Mouse (Mus musculus) liver, adult 2 months (tissue): ENCODE results near the gene Paqr4. TPM values are rescaled to one million over a fixed set of nuclear protein-coding genes. Genes with fewer than 3 reads are reported as not detected.
A peak's percentile ranks its signal among the peaks of the same experiment; 100 is the strongest.

ENCODE experiments used
- DNase-seq: peaks from one replicate; pipeline ENCODE4 v3.0.0-alpha.2; 2011; ENCODE audit warnings: low read depth, low spot score; ENCODE audit errors: extremely low read depth
- H3K27ac ChIP-seq: fragments of 200-500 bp; replicated peaks from 2 replicates; pipeline ENCODE4 v1.5.1; 2012; ENCODE audit warnings: low read depth, mild to moderate bottlenecking, control low read depth, inconsistent platforms, low read length; ENCODE audit not compliant: insufficient read depth
- H3K27me3 ChIP-seq: fragments of 200-500 bp; 2 replicates; pipeline ENCODE4 v1.6.1; 2012; ENCODE audit warnings: mild to moderate bottlenecking, moderate library complexity, low read length, inconsistent platforms; ENCODE audit not compliant: control insufficient read depth, insufficient read depth
- H3K36me3 ChIP-seq: fragments of 200-500 bp; 2 replicates; pipeline ENCODE4 v1.6.1; 2012; ENCODE audit warnings: low read length, inconsistent platforms; ENCODE audit not compliant: control insufficient read depth, insufficient read depth
- H3K4me1 ChIP-seq: fragments of 200-500 bp; 2 replicates; pipeline ENCODE4 v1.6.1; 2011; ENCODE audit warnings: low read length; ENCODE audit not compliant: control insufficient read depth, insufficient read depth
- H3K4me3 ChIP-seq: fragments of 200-500 bp; 2 replicates; pipeline ENCODE4 v1.5.1; 2011; ENCODE audit warnings: low read depth, mild to moderate bottlenecking, control low read depth, low read length, moderate library complexity; ENCODE audit not compliant: insufficient read depth
- H3K79me2 ChIP-seq: fragments of 200-500 bp; 2 replicates; pipeline ENCODE4 v1.6.1; 2012; ENCODE audit warnings: inconsistent platforms, mild to moderate bottlenecking, low read length, moderate library complexity; ENCODE audit not compliant: control insufficient read depth, insufficient read depth
- H3K9ac ChIP-seq: fragments of 200-500 bp; 2 replicates; pipeline ENCODE4 v1.6.1; 2012; ENCODE audit warnings: low read depth, mild to moderate bottlenecking, control low read depth, inconsistent platforms, low read length
- CTCF ChIP-seq: fragments of 200-500 bp; IDR thresholded peaks from 2 replicates; pipeline ENCODE4 v1.5.1; 2011; ENCODE audit warnings: low read depth, low read length, control low read depth
- POLR2A ChIP-seq: fragments of 200-500 bp; IDR thresholded peaks from 2 replicates; pipeline ENCODE4 v1.6.1; 2011; ENCODE audit warnings: low read length, control low read depth; ENCODE audit not compliant: insufficient read depth; ENCODE audit errors: extremely low read depth
- WGBS: fragments of 180-500 bp; shearing (Covaris S2); methylation state at CpG from one replicate; pipeline ENCODE4 v1.1.7; 2018; 5-methylcytosine and 5-hydroxymethylcytosine counted together
- polyA plus RNA-seq: library from polyadenylated mRNA; depleted of rRNA; stranded (reverse); fragments of >200 nt; gene quantifications from 2 replicates; pipeline ENCODE4 v1.2.3, GENCODE M21; 2012
- total RNA-seq: library from RNA; depleted of rRNA; stranded (reverse); fragments of >200 nt; gene quantifications from 2 replicates; pipeline ENCODE4 v1.2.3, GENCODE M21; 2014

The Paqr4 gene
- total and polyA plus RNA-seq, 2 experiments, result 1.6 to 3.7 TPM

DNA sequence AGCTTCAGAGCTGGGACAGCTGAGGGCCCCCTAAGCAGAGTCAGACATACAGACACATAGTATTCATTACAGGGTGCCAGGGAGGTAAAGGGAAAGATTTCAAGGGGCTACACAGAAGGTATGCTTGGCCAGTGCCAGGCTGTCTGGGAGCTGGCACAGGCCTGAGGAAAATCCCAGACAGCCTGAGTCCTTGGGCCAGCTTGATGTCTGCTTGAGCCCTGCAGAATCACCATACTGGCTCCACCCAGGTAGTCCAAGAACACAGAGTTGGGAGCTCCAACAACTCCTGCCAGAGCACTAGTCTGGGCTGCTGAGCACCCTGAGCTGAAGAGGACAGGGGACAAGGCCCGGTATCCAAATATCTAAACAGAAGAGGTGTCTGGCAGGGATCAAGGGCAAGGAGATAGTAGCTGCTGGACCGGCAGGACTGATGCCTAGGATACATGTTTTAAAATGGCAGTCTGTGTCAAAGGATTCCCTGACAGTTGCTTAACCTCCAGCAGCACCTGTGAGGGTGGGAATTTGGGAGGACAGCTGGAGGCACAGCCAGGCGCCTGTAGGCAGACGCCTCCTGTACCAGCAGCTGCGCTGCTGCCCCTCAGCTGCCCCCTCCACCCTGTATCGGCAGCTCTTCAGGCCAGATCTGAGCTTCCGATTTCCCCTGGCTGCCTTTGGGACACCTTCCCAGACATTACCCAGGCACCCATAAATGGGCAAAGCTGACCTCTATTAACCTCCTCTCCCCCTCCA, 18.1 kb downstream of the Paqr4 start, which contains the start of gene 1520401A03Rik:
Gene 1520401A03Rik (minus strand): TSS at position 408 of the 750 bp plus-strand sequence.
- H3K27me3 ChIP-seq, result no peaks in the 10 kb centered on the region
- no peak within 1 kb of the TSS for H3K4me3 ChIP-seq
- DNase-seq, result no peak
- H3K9ac ChIP-seq, result no peak within 1 kb of the TSS
- TF ChIP-seq POLR2A (no peak), CTCF (no peak)
- 0 out of 2 replicates have a peak, but pooled peaks cover 3% of the 10 kb centered on the region for H3K4me1 ChIP-seq
- no peaks in the 10 kb centered on the region for H3K79me2 ChIP-seq
- no peak within 1 kb of the TSS for H3K27ac ChIP-seq
- H3K36me3 ChIP-seq, result no peaks in the 10 kb centered on the region
- WGBS, result 83% methylated on average over 7 of the region's 7 CpGs

DNA sequence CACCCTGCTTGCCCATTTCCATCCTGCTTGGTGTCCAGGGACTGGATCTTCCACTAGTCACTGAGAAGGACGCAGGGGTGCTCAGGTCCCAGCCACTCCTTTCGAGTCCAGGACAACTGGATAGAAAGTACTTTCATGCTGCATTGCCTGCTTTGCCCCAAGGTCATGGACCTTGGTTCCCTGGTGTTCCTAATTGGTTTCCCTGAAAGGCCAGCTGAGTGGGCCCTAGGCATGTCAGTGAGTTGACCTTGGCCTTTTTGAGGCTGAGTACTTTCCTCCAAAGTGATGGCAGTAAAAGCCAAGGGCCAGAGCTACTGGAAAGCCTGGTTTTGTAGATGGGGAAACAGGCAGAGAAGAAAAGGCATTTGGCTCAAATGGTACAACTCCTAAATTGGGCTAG, 18.8 kb downstream of the Paqr4 start:
- H3K4me3 ChIP-seq, result no peak overlapping the region
- 66% methylated on average over 2 of the region's 2 CpGs for WGBS
- 0 out of 2 replicates have a peak, but pooled peaks cover 3% of the 10 kb centered on the region for H3K4me1 ChIP-seq
- no peak overlapping the region for H3K9ac ChIP-seq
- H3K36me3 ChIP-seq, result no peaks in the 10 kb centered on the region
- no peak overlapping the region for H3K27ac ChIP-seq
- no peaks in the 10 kb centered on the region for H3K79me2 ChIP-seq
- no peak for DNase-seq
- H3K27me3 ChIP-seq, result no peaks in the 10 kb centered on the region
- TF ChIP-seq CTCF (no peak), POLR2A (no peak)

DNA sequence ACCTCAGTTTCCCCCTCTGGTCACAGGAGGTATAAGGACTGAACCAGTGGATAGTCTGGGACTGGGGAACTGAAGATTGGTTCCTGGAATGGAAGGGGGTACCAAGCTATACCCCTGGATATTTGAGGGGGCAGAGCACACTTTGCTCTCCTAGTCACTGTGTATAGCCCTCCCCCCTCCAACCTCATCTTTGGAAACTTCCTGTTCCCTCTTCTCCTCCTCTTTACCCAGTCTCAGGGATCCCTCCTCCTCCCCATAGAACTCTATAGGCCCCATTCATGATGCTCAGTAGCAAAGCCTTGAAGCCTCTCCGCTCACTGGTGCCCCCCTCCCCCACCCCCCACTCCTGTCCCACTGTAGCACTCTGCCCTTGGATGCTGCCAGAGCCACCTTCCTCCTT, 21.2 kb downstream of the Paqr4 start:
- H3K4me3 ChIP-seq, result no peak overlapping the region
- WGBS, result 75% methylated on average over 1 of the region's 1 CpGs
- no peaks in the 10 kb centered on the region for H3K79me2 ChIP-seq
- no peak overlapping the region for H3K9ac ChIP-seq
- H3K36me3 ChIP-seq, result no peaks in the 10 kb centered on the region
- H3K27me3 ChIP-seq, result no peaks in the 10 kb centered on the region
- no peak overlapping the region for H3K27ac ChIP-seq
- DNase-seq, result no peak
- H3K4me1 ChIP-seq, result no peaks in the 10 kb centered on the region
- no peak for TF ChIP-seq POLR2A
- no peak for TF ChIP-seq CTCF

DNA sequence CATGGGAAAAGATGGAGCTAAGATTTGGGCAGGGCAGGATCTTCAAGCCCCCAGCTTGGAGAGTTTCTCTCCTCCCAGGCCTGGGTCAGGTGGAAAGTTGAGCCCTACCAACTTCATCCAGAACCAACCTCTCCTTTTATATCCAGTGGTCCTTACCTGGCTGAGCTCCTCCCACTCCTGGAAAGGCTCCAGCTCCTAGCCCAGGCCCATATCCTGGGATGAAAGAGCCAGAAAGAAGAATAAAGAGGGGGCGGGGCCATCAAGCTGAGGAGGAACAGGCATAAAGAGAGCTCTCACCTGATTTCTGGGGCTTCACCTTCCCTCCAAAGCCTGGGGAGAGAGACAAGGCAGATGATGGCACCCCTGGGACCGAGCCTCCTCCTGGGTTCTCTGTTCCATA, 23.7 kb downstream of the Paqr4 start:
- DNase-seq, result no peak
- WGBS, result 87% methylated on average over 2 of the region's 2 CpGs

DNA sequence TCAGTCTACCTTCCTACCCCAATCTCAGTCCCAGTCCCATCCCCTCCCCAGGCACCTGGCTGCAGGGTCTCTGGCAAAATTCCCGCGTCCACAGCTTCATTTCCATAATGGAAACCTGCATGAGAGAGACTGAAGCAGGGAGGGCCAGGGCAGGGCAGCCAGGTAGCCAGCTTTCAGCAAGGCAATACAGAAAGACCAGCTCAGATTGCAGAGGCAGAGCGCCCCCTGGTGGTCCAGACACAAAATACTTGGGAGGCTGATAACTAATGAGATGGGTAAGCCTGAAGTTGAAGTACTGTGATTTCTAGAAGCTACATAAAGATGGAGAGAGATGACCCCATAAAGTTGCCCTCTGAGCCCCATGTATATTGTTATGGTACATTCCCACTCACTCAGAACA, 34.5 kb downstream of the Paqr4 start:
- no peak overlapping the region for H3K9ac ChIP-seq
- no peaks in the 10 kb centered on the region for H3K79me2 ChIP-seq
- TF ChIP-seq CTCF (peak; percentile 85), POLR2A (no peak)
- H3K4me1 ChIP-seq, result no peaks in the 10 kb centered on the region
- peak; percentile 43 for DNase-seq
- 0% methylated on average over 3 of the region's 3 CpGs for WGBS
- no peaks in the 10 kb centered on the region; the same call in 1 of the 2 replicates for H3K27me3 ChIP-seq
- no peak overlapping the region for H3K27ac ChIP-seq
- H3K36me3 ChIP-seq, result no peaks in the 10 kb centered on the region
- H3K4me3 ChIP-seq, result no peak overlapping the region

More for the DNA sequence above, 23.7 kb downstream of the Paqr4 start:
- no peaks in the 10 kb centered on the region for H3K36me3 ChIP-seq
- no peak overlapping the region for H3K27ac ChIP-seq
- H3K27me3 ChIP-seq, result no peaks in the 10 kb centered on the region
- no peaks in the 10 kb centered on the region for H3K79me2 ChIP-seq
- no peaks in the 10 kb centered on the region for H3K4me1 ChIP-seq
- H3K9ac ChIP-seq, result no peak overlapping the region
- TF ChIP-seq POLR2A, result no peak
- TF ChIP-seq CTCF, result no peak
- H3K4me3 ChIP-seq, result no peak overlapping the region

DNA sequence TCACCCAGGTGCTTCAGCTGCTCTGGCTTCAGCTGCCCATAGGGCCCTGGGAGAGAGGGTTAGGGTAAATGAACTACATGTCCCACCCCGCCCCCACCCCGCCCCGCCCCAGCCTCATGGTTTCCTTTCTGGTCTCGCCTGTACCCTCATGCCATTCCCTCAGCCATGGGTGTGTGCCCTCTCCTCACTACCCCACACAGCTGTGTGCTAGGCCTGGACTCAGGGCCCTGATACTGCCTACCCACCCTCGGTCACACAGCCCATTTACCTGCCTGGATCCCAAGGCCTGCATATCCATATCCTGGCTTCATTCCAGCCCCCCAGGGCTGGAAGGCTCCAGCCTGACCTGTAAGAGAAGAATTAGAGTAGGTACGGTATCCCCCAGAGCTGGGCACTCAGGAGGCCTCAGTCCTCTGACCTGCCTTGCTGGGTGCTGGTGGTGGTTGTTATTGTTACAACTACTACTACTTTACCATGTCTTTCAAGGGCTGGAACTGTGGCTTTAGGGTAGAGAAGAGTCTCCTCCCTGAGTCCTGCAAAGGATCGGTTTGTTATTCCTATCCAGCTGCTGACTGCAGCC, 35.1 kb downstream of the Paqr4 start:
- WGBS, result 80% methylated on average over 7 of the region's 7 CpGs
- TF ChIP-seq POLR2A, result no peak
- no peak for TF ChIP-seq CTCF
- no peaks in the 10 kb centered on the region; the same call in 1 of the 2 replicates for H3K27me3 ChIP-seq

More for the DNA sequence above, 35.1 kb downstream of the Paqr4 start:
- H3K79me2 ChIP-seq, result no peaks in the 10 kb centered on the region
- no peaks in the 10 kb centered on the region for H3K4me1 ChIP-seq
- H3K4me3 ChIP-seq, result no peak overlapping the region
- H3K36me3 ChIP-seq, result no peaks in the 10 kb centered on the region
- no peak for DNase-seq
- H3K9ac ChIP-seq, result no peak overlapping the region
- no peak overlapping the region for H3K27ac ChIP-seq
